Mouse (Mus musculus): ENCODE measurements at regions not wholly inside any gene's neighbourhood (a gene's known extent, or its start where the extent isn't known, plus 50 kb on each side); places are given as distances from the start of the nearest gene placed in this dataset.

GRCm38 (mm10) chr19:60110278-60110677 is 116.2 kb downstream of the Fam204a start:
- TF ChIP-seq POLR2A (IDR thresholded peaks at IDR 0.05; ENCODE audit: control insufficient read depth, extremely low read depth, insufficient read depth, low read length, poor library complexity) = no peak
- no peak for TF ChIP-seq CTCF (IDR thresholded peaks at IDR 0.05; ENCODE audit: borderline replicate concordance, control insufficient read depth, extremely low read depth, insufficient read depth, low read length, poor library complexity)

Measured in thymus, adult 2 months (tissue).